Mouse (Mus musculus): Measurements from ENCODE around the gene Aqp5.

Gene Aqp5

GRCm38 (mm10) chr15:99590429-99591084 lies at the start of gene Aqp5:
Gene Aqp5 (plus strand): TSS chr15:99590782.
- peak; percentile 80 for DNase-seq (ENCODE audit: extremely low read depth, insufficient read length, low spot score)

GRCm38 (mm10) chr15:99544047-99544446 lies 46.5 kb upstream of the Aqp5 start:
- DNase-seq (ENCODE audit: extremely low read depth, insufficient read length, low spot score), result no peak

GRCm38 (mm10) chr15:99546596-99546995 lies 44.0 kb upstream of the Aqp5 start:
- DNase-seq (ENCODE audit: extremely low read depth, insufficient read length, low spot score), result no peak

GRCm38 (mm10) chr15:99547732-99548131 lies 42.9 kb upstream of the Aqp5 start:
- DNase-seq (ENCODE audit: extremely low read depth, insufficient read length, low spot score), result peak; percentile 74

GRCm38 (mm10) chr15:99549901-99550300 lies 40.7 kb upstream of the Aqp5 start:
- DNase-seq (ENCODE audit: extremely low read depth, insufficient read length, low spot score), result no peak

GRCm38 (mm10) chr15:99553767-99554166 lies 36.8 kb upstream of the Aqp5 start:
- peak; percentile 85 for DNase-seq (ENCODE audit: extremely low read depth, insufficient read length, low spot score)

- no peak for DNase-seq (ENCODE audit: extremely low read depth, insufficient read length, low spot score)
Observed at GRCm38 (mm10) chr15:99558947-99559346, 31.6 kb upstream of the Aqp5 start.

- peak; percentile 39 for DNase-seq (ENCODE audit: extremely low read depth, insufficient read length, low spot score)
Observed at GRCm38 (mm10) chr15:99560246-99560645, 30.3 kb upstream of the Aqp5 start.

- no peak for DNase-seq (ENCODE audit: extremely low read depth, insufficient read length, low spot score)
Observed at GRCm38 (mm10) chr15:99567371-99567770, 23.2 kb upstream of the Aqp5 start.

- DNase-seq (ENCODE audit: extremely low read depth, insufficient read length, low spot score), result no peak
Observed at GRCm38 (mm10) chr15:99568682-99569081, 21.9 kb upstream of the Aqp5 start.

- no peak for DNase-seq (ENCODE audit: extremely low read depth, insufficient read length, low spot score)
Observed at GRCm38 (mm10) chr15:99569123-99569522, 21.5 kb upstream of the Aqp5 start.

- DNase-seq (ENCODE audit: extremely low read depth, insufficient read length, low spot score), result no peak
Observed at GRCm38 (mm10) chr15:99578802-99579485, 11.6 kb upstream of the Aqp5 start, which contains the start of gene Aqp2. Gene Aqp2 (plus strand): TSS chr15:99579055.

- peak; percentile 85 for DNase-seq (ENCODE audit: extremely low read depth, insufficient read length, low spot score)
Observed at GRCm38 (mm10) chr15:99583463-99584344, 6.9 kb upstream of the Aqp5 start.

- DNase-seq (ENCODE audit: extremely low read depth, insufficient read length, low spot score), result peak; percentile 91
Observed at GRCm38 (mm10) chr15:99584407-99585202, 6.0 kb upstream of the Aqp5 start.

GRCm38 (mm10) chr15:99585741-99586140 lies 4.8 kb upstream of the Aqp5 start:
- DNase-seq (ENCODE audit: extremely low read depth, insufficient read length, low spot score), result peak; percentile 82

- DNase-seq (ENCODE audit: extremely low read depth, insufficient read length, low spot score), result peak; percentile 61
Observed at GRCm38 (mm10) chr15:99586525-99586924, 4.1 kb upstream of the Aqp5 start.

GRCm38 (mm10) chr15:99589237-99589636 lies 1.3 kb upstream of the Aqp5 start:
- DNase-seq (ENCODE audit: extremely low read depth, insufficient read length, low spot score), result peak; percentile 72

- no peak for DNase-seq (ENCODE audit: extremely low read depth, insufficient read length, low spot score)
Observed at GRCm38 (mm10) chr15:99589704-99590103, 878 bp upstream of the Aqp5 start.

GRCm38 (mm10) chr15:99592177-99592576 lies 1.6 kb downstream of the Aqp5 start:
- DNase-seq (ENCODE audit: extremely low read depth, insufficient read length, low spot score), result peak; percentile 90

- DNase-seq (ENCODE audit: extremely low read depth, insufficient read length, low spot score), result peak; percentile 52
Observed at GRCm38 (mm10) chr15:99592877-99593276, 2.3 kb downstream of the Aqp5 start.
